Mouse (Mus musculus): ENCODE results near the gene Lect2. TPM values are rescaled to one million over a fixed set of nuclear protein-coding genes. Genes with fewer than 3 reads are reported as not detected.

Gene Lect2
- polyA plus RNA-seq, 1 experiment from 2014 or later = not detected

DNA sequence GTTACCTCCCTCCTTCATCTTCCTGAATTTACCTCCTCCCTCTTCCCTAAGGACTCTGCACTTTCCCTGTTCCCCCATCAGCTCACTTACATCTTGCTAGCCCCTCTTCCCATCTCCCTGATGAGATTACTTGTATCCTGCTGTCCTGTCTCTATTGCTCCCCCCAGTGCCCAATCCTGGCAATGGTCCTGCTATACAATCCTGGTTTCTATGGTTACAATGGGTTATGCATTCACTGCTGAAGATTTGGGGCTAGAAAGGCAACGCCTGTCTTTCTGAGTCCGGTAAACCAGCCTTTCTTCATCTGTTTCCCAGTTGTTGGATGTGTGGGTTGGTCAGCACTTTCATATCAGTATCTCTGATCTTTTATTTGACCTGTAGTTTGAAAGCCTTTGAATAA is 6.1 kb upstream of the Lect2 start:
- Histone ChIP-seq H3K27ac (no peak overlapping the region), H3K9ac (no peak overlapping the region), H3K4me1 (peaks cover 19% of the 10 kb centered on the region), H3K9me3 (no peaks in the 10 kb centered on the region), H3K36me3 (replicated peaks) (no peaks in the 10 kb centered on the region), H3K4me3 (replicated peaks) (no peak overlapping the region), H3K27me3 (peaks cover 4% of the 10 kb centered on the region; the same call in 1 of the 2 replicates), H3K4me2 (no peak overlapping the region)
- 0 out of 2 replicates have a peak, but pooled peaks have one; percentile 49 for ATAC-seq (ENCODE audit: low FRiP score)
- WGBS = 2% methylated on average over 2 of the region's 2 CpGs

DNA sequence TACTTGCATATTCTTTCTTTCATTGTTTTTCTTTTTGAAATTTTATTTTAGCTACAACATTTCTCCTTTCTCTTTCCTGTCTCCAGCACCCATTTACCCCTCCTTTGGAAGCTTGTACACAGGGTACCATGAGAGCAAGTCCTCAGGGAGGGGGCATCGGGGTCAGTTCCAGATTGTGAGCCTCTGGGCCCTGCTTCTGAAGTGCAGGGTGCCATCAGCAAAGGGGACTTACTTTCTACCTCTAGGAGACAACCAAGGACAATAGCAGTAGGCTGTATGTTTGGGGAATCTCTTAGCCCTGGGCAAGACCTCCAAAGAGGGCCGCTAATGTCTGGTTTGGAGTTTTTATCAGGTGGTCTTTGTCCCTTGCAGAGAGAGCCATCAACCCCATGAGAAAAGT is 5.6 kb upstream of the Lect2 start:
- WGBS = 53% methylated on average over 2 of the region's 2 CpGs
- Histone ChIP-seq H3K27ac (no peak overlapping the region), H3K4me1 (peaks cover 18% of the 10 kb centered on the region), H3K4me3 (replicated peaks) (no peak overlapping the region), H3K9ac (no peak overlapping the region), H3K9me3 (no peaks in the 10 kb centered on the region), H3K4me2 (no peak overlapping the region), H3K27me3 (0 out of 2 replicates have a peak, but pooled peaks cover 4% of the 10 kb centered on the region), H3K36me3 (replicated peaks) (no peaks in the 10 kb centered on the region)
- no peak for ATAC-seq (ENCODE audit: low FRiP score)

DNA sequence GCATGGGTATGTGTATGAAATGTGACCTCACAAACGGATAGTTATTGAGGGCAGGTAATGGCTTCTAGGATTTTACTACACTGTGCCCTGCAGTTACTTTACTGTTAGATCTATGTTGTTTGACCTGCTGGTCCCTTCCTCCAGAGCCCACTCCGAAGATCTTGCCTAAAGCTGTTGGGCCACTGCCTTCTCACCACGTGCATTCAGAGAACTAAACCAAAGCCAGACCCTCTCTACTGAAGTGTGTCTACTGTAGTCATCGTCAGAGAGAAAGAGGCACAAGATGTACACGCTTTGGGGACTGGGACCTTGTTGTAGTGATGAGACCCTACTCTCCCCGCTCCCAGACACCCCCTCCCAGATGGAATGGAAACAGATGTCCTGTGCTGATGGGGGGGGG is 3.4 kb upstream of the Lect2 start:
- Histone ChIP-seq H3K9me3 (no peaks in the 10 kb centered on the region), H3K4me3 (replicated peaks) (no peak overlapping the region), H3K27ac (no peak overlapping the region), H3K27me3 (0 out of 2 replicates have a peak, but pooled peaks cover 4% of the 10 kb centered on the region), H3K9ac (no peak overlapping the region), H3K4me1 (peaks cover 7% of the 10 kb centered on the region), H3K4me2 (no peak overlapping the region), H3K36me3 (replicated peaks) (no peaks in the 10 kb centered on the region)
- 79% methylated on average over 6 of the region's 6 CpGs for WGBS
- no peak for ATAC-seq (ENCODE audit: low FRiP score)

DNA sequence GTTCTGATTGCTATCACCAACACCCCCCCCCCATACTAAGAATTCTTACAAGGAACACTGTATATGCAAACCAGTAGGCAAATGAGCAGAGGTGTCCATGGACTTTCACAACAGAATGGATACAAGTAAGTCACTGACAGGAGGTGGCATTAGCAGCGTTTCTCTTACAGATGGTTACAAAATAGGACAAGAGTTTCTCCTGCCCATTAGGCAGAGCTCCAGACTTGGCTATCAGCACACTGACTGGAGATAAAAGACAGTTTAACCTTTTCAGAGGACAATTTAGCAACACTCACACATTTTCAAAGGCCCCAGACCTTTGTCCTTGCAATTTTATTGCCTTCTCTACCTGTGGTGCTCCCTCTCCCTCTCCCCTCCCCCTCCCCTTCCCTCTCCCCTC is 2.3 kb upstream of the Lect2 start:
- 51% methylated on average over 1 of the region's 1 CpGs for WGBS
- Histone ChIP-seq H3K9me3 (no peaks in the 10 kb centered on the region), H3K36me3 (replicated peaks) (no peaks in the 10 kb centered on the region), H3K4me2 (no peak overlapping the region), H3K4me1 (peaks cover 7% of the 10 kb centered on the region), H3K4me3 (replicated peaks) (no peak overlapping the region), H3K27me3 (0 out of 2 replicates have a peak, but pooled peaks cover 4% of the 10 kb centered on the region), H3K27ac (no peak overlapping the region), H3K9ac (no peak overlapping the region)
- no peak for ATAC-seq (ENCODE audit: low FRiP score)

DNA sequence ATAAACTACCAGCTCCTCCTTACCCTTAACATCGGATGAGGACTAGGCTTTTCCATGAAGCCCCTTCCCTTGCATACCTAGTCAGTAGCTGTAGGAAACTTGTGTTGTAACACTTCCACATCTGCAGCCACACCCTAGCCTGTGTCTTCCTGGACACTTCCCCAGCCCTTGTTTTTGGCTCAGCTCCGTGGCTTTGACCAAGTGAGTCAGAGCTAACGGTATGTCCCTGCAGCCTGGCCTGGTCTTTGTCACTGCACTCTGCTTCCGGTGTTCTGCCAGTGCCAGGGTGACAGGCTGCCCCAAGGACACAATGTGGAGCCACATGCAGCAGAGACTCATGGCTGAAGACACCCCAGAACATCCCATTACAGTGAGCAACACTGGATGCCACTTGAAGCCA is 1.1 kb upstream of the Lect2 start:
- H3K36me3 ChIP-seq (replicated peaks) = no peaks in the 10 kb centered on the region
- H3K9me3 ChIP-seq = no peaks in the 10 kb centered on the region
- ATAC-seq (ENCODE audit: low FRiP score) = no peak
- H3K4me1 ChIP-seq = peaks cover 6% of the 10 kb centered on the region
- no peak overlapping the region for H3K9ac ChIP-seq
- 82% methylated on average over 4 of the region's 4 CpGs for WGBS
- no peak overlapping the region for H3K4me2 ChIP-seq
- H3K27me3 ChIP-seq = 0 out of 2 replicates have a peak, but pooled peaks cover 4% of the 10 kb centered on the region
- H3K4me3 ChIP-seq (replicated peaks) = no peak overlapping the region
- H3K27ac ChIP-seq = no peak overlapping the region

DNA sequence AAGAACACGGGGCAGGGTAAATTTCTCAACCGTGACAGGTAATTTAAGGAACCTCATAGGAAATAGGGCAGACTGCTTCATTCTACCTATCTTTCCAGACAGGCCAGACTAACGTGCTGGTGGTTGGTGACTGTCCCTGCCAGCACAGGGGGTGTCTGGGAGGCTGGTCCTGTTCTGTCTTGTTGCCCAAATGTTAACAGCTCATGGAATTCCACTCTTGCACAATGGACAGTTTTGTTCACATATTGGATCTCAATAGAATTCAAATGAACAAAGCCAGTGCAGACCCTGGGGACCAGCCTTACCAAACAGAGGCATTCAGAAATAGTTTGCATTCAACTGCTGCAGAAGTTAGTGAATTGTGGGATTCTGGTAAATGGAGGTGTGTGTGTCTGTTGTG is 3.3 kb downstream of the Lect2 start:
- Histone ChIP-seq H3K4me1 (0 out of 2 replicates have a peak, but pooled peaks cover 5% of the 10 kb centered on the region), H3K9me3 (no peaks in the 10 kb centered on the region), H3K4me3 (replicated peaks) (no peak overlapping the region), H3K27ac (no peak overlapping the region), H3K36me3 (replicated peaks) (no peaks in the 10 kb centered on the region), H3K4me2 (no peak overlapping the region), H3K27me3 (0 out of 2 replicates have a peak, but pooled peaks cover 4% of the 10 kb centered on the region), H3K9ac (no peak overlapping the region)
- no peak for ATAC-seq (ENCODE audit: low FRiP score)
- WGBS = 53% methylated on average over 3 of the region's 3 CpGs

DNA sequence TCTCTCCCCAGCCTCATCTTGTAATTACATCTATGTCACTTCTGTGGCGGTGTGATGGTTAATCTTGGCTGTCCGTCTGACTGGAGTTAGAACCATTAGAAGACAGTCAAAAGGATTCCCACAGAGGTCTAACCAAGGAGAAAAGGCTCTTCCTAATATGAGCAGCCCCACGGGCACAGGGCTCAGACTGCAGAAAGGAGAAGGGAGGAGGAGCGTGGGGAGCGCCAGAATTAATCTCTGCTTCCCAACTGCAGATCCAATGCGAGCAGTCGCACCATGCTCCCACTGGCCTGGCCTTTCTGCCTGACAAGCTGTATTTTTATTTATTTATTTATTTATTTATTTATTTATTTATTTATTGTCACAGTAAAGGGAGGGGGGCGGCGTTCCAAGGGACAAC is 4.5 kb downstream of the Lect2 start:
- H3K9me3 ChIP-seq = no peaks in the 10 kb centered on the region
- WGBS = 62% methylated on average over 9 of the region's 9 CpGs
- H3K36me3 ChIP-seq (replicated peaks) = no peaks in the 10 kb centered on the region
- H3K27me3 ChIP-seq = no peaks in the 10 kb centered on the region
- no peak overlapping the region for H3K9ac ChIP-seq
- H3K4me3 ChIP-seq (replicated peaks) = no peak overlapping the region
- H3K4me2 ChIP-seq = no peak overlapping the region
- H3K27ac ChIP-seq = no peak overlapping the region
- no peak for ATAC-seq (ENCODE audit: low FRiP score)
- 0 out of 2 replicates have a peak, but pooled peaks cover 5% of the 10 kb centered on the region for H3K4me1 ChIP-seq

DNA sequence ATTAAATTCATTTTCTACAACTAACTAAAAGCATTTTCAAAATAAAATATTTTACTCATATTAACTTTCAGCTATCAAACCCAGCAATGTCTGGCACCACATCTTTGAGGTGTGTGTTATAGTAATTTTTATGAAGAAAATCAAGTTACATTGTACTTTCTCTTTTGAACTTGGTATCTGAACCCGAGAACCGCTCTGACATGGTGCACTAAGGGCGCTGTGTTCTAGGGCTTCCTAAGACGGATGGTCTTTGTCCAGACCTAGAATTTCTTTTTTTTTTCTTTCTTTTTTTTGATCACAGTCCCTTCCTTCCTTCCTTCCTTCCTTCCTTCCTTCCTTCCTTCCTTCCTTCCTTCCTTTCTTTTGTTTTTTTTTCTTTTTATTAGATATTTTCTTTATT is 8.5 kb downstream of the Lect2 start:
- H3K9ac ChIP-seq = no peak overlapping the region
- 0 out of 2 replicates have a peak, but pooled peaks cover under 1% of the 10 kb centered on the region for H3K4me1 ChIP-seq
- no peak overlapping the region for H3K4me2 ChIP-seq
- H3K27ac ChIP-seq = no peak overlapping the region
- no peaks in the 10 kb centered on the region for H3K27me3 ChIP-seq
- ATAC-seq (ENCODE audit: low FRiP score) = no peak
- H3K36me3 ChIP-seq (replicated peaks) = no peaks in the 10 kb centered on the region
- WGBS = 95% methylated on average over 4 of the region's 4 CpGs
- no peak overlapping the region for H3K4me3 ChIP-seq (replicated peaks)
- H3K9me3 ChIP-seq = peaks cover 2% of the 10 kb centered on the region; the same call in 1 of the 2 replicates

DNA sequence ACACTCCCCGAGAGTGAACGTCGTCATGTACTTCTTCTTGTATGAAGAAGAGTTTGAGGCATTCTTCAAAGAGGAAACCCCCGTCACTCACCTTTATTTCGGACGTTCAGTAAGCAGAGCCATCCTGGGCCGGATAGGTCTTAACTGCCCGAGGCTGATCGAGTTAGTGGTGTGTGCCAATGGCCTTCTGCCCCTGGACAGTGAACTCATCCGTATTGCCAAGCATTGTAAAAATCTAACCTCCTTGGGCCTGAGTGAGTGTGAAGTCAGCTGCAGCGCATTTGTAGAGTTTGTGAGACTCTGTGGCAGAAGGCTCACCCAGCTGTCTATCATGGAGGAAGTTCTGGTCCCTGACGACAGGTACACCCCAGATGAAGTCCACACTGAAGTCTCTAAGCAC is 11.3 kb downstream of the Lect2 start:
- 87% methylated on average over 12 of the region's 12 CpGs for WGBS
- no peaks in the 10 kb centered on the region for H3K36me3 ChIP-seq (replicated peaks)
- no peaks in the 10 kb centered on the region for H3K27me3 ChIP-seq
- ATAC-seq (ENCODE audit: low FRiP score) = no peak
- no peak overlapping the region for H3K27ac ChIP-seq
- H3K4me3 ChIP-seq (replicated peaks) = no peak overlapping the region
- H3K9me3 ChIP-seq = peaks cover 4% of the 10 kb centered on the region; the same call in 1 of the 2 replicates
- H3K4me1 ChIP-seq = no peaks in the 10 kb centered on the region
- H3K4me2 ChIP-seq = no peak overlapping the region
- no peak overlapping the region for H3K9ac ChIP-seq

DNA sequence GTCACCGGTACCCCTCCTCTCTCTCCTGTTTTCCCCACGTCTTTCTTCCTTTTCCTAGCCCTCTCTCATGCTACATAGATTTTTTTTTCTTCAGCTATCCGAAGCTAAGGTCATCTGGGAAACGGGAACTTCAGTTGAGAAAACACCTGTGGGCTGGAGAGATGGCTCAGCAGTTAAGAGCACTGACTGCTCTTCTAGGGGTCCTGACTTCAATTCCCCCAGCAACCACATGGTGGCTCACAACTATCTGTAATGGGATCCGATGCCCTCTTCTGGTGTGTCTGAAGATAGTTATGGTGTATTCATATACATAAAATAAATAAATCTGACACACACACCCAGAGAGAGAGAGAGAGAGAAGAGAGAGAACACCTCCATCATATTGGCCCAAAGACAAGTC is 12.7 kb downstream of the Lect2 start:
- Histone ChIP-seq H3K4me2 (no peak overlapping the region), H3K4me1 (no peaks in the 10 kb centered on the region), H3K27ac (no peak overlapping the region), H3K36me3 (replicated peaks) (no peaks in the 10 kb centered on the region), H3K4me3 (replicated peaks) (no peak overlapping the region), H3K9me3 (peaks cover 4% of the 10 kb centered on the region; the same call in 1 of the 2 replicates), H3K9ac (no peak overlapping the region), H3K27me3 (no peaks in the 10 kb centered on the region)
- 70% methylated on average over 5 of the region's 5 CpGs for WGBS
- no peak for ATAC-seq (ENCODE audit: low FRiP score)

DNA sequence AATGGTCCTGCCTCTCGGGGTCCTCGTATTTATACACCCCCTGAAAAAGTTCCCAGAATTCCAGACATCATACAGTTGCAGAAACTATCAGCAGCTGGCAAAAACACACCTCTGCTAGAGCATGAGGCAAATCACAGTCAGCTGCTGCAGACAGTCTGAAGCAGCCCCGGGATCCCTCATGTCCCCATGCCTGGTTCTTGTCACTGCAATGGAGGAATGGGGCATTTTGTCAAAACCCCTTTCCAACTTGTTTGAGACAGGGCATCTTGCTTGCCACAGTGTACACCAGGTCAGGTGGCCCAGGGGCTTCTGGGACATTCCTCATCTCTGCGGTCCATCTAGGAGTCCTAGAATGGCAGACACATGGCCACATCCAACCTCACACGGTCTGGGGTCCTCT is 13.4 kb downstream of the Lect2 start:
- peaks cover 4% of the 10 kb centered on the region; the same call in 1 of the 2 replicates for H3K9me3 ChIP-seq
- no peak overlapping the region for H3K9ac ChIP-seq
- no peak overlapping the region for H3K27ac ChIP-seq
- H3K27me3 ChIP-seq = no peaks in the 10 kb centered on the region
- no peak overlapping the region for H3K4me3 ChIP-seq (replicated peaks)
- no peaks in the 10 kb centered on the region for H3K4me1 ChIP-seq
- H3K4me2 ChIP-seq = no peak overlapping the region
- no peak for ATAC-seq (ENCODE audit: low FRiP score)
- 85% methylated on average over 5 of the region's 5 CpGs for WGBS
- H3K36me3 ChIP-seq (replicated peaks) = no peaks in the 10 kb centered on the region

DNA sequence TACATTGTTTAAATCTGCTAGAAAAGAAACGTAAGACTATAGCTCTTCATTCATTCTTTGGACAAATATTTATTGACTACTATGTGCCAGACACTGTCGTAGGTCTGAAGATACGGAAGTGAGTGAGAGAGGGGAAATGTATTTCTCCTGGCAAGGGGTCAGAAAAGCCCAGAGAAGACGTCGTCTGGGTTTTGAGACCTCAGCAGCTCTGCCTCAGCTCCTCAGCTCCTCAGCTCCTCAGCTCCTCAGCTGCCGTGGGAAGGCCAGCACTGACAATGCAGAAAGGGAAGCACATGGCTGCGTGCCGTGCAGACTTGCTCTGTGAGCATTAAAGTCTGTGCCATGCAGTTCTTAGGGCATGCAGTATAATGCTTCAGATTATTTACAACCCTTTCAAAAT is 18.6 kb downstream of the Lect2 start:
- Histone ChIP-seq H3K36me3 (replicated peaks) (no peaks in the 10 kb centered on the region), H3K9me3 (peaks cover under 1% of the 10 kb centered on the region; the same call in 1 of the 2 replicates), H3K4me2 (no peak overlapping the region), H3K27ac (no peak overlapping the region), H3K27me3 (no peaks in the 10 kb centered on the region), H3K9ac (no peak overlapping the region), H3K4me1 (no peaks in the 10 kb centered on the region), H3K4me3 (replicated peaks) (no peak overlapping the region)
- WGBS = 75% methylated on average over 8 of the region's 8 CpGs
- ATAC-seq (ENCODE audit: low FRiP score) = no peak

DNA sequence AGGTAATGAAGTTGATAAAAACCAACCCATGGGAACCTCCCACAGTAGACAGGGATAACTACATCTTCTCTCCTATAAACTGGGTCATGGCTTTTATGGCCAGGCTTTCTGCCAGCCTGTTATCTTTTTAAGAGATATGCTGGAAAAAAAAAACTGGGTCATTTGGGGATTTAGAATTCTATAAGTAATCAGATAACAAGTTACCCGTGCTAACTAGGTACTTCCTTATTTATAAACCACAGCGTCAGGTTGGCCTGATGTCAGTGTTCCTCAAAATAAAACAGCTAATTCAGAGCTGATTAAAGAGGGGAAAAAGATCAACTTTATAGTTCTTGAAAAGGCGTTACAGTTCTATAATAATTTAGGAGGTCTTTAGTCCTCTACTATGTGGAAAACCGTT is 19.3 kb downstream of the Lect2 start:
- ATAC-seq (ENCODE audit: low FRiP score) = no peak
- H3K4me2 ChIP-seq = no peak overlapping the region

More for the DNA sequence above, 19.3 kb downstream of the Lect2 start:
- H3K4me3 ChIP-seq (replicated peaks) = no peak overlapping the region
- no peak overlapping the region for H3K9ac ChIP-seq
- no peaks in the 10 kb centered on the region for H3K9me3 ChIP-seq
- H3K36me3 ChIP-seq (replicated peaks) = no peaks in the 10 kb centered on the region
- no peaks in the 10 kb centered on the region for H3K4me1 ChIP-seq
- H3K27ac ChIP-seq = no peak overlapping the region
- 84% methylated on average over 4 of the region's 4 CpGs for WGBS
- peaks cover 1% of the 10 kb centered on the region; the same call in 1 of the 2 replicates for H3K27me3 ChIP-seq

Measured in forebrain, embryonic 12.5 days (tissue).